Mouse (Mus musculus) embryonic fibroblast, embryonic 13.5 days (primary cell): Measurements from ENCODE around the gene Aunip.

ENCODE experiments used
- CTCF ChIP-seq: IDR thresholded peaks from 2 replicates; pipeline ENCODE4 v1.5.1; 2011; ENCODE audit warnings: mild to moderate bottlenecking, control low read depth, low read length, moderate library complexity, borderline replicate concordance; ENCODE audit not compliant: insufficient read depth
- POLR2A ChIP-seq: IDR thresholded peaks from 2 replicates; pipeline ENCODE4 v1.6.1; 2011; ENCODE audit warnings: low read depth, mild to moderate bottlenecking, control low read depth, low read length, moderate library complexity

- no peak for TF ChIP-seq CTCF
- no peak for TF ChIP-seq POLR2A
Measured at GRCm38 (mm10) chr4:134512798-134513197, 2.0 kb downstream of the Aunip start.
